Mouse (Mus musculus) cerebellum, postnatal 10 days (tissue): Measurements from ENCODE around the gene Lnx2.

ENCODE experiments used
- DNase-seq, 2 experiments: peaks; one replicate each; pipeline ENCODE4 v3.0.0; 2021; ENCODE audit warnings: mixed read lengths in 2 of 2

Gene Lnx2

GRCm38 (mm10) chr5:147015191-147015590, 61.2 kb downstream of the Lnx2 start:
- no peak for DNase-seq

GRCm38 (mm10) chr5:147013845-147014244, 62.5 kb downstream of the Lnx2 start:
- DNase-seq: no peak

GRCm38 (mm10) chr5:147011333-147011732, 65.1 kb downstream of the Lnx2 start:
- DNase-seq: no peak

GRCm38 (mm10) chr5:147003303-147003702, 73.1 kb downstream of the Lnx2 start:
- no peak for DNase-seq

- DNase-seq: no peak
These were observed 75.1 kb downstream of the Lnx2 start for GRCm38 (mm10) chr5:147001312-147001711.

- DNase-seq: no peak
These were observed 77.6 kb downstream of the Lnx2 start for GRCm38 (mm10) chr5:146998802-146999201.

GRCm38 (mm10) chr5:146996812-146997211, 79.6 kb downstream of the Lnx2 start:
- DNase-seq: no peak

- DNase-seq: no peak
These were observed 81.4 kb downstream of the Lnx2 start for GRCm38 (mm10) chr5:146994973-146995372.

GRCm38 (mm10) chr5:146993509-146993908, 82.9 kb downstream of the Lnx2 start:
- DNase-seq: peak; percentile 50 to 51

- DNase-seq: no peak
These were observed 87.3 kb downstream of the Lnx2 start for GRCm38 (mm10) chr5:146989051-146989450.

GRCm38 (mm10) chr5:146987588-146987987, 88.8 kb downstream of the Lnx2 start:
- DNase-seq: no peak

- peak; percentile 46 to 56 for DNase-seq
These were observed 90.5 kb downstream of the Lnx2 start for GRCm38 (mm10) chr5:146985725-146986433.

GRCm38 (mm10) chr5:146983216-146983615, 93.2 kb downstream of the Lnx2 start:
- peak; percentile 80 to 85 for DNase-seq

GRCm38 (mm10) chr5:146981376-146981775, 95.0 kb downstream of the Lnx2 start:
- no peak for DNase-seq

- no peak for DNase-seq
These were observed 101.6 kb downstream of the Lnx2 start for GRCm38 (mm10) chr5:146974781-146975123.

- DNase-seq: no peak
These were observed 102.3 kb downstream of the Lnx2 start for GRCm38 (mm10) chr5:146973858-146974780.

GRCm38 (mm10) chr5:146973353-146973752, 103.0 kb downstream of the Lnx2 start:
- no peak for DNase-seq

GRCm38 (mm10) chr5:146971776-146972561, 104.4 kb downstream of the Lnx2 start:
- DNase-seq: no peak

- no peak for DNase-seq
These were observed 107.5 kb downstream of the Lnx2 start for GRCm38 (mm10) chr5:146968695-146969393.
